Mouse (Mus musculus) layer of hippocampus, postnatal 10 days (tissue): Measurements from ENCODE around the gene Usp39. TPM values are rescaled to one million over a fixed set of nuclear protein-coding genes. Genes with fewer than 3 reads are reported as not detected.

Experiments
- DNase-seq, 2 experiments: peaks; one replicate each; pipeline ENCODE4 v3.0.0; 2021; ENCODE audit warnings: low spot score in 2 of 2
- total RNA-seq, 2 experiments: library from RNA; stranded (reverse); gene quantifications; 2 replicates each; pipeline ENCODE4 v1.2.3; 2021

The Usp39 gene
- total RNA-seq, 2 experiments from 2014 or later: 33.0 to 34.1 TPM

- DNase-seq: no peak
Observed at GRCm38 (mm10) chr6:72312198-72312597, 32.8 kb downstream of the Usp39 start.

GRCm38 (mm10) chr6:72303510-72303909, 41.5 kb downstream of the Usp39 start:
- no peak for DNase-seq

GRCm38 (mm10) chr6:72302349-72302925, 42.5 kb downstream of the Usp39 start:
- DNase-seq: no peak

- no peak for DNase-seq
Observed at GRCm38 (mm10) chr6:72297825-72298224, 47.2 kb downstream of the Usp39 start.

- DNase-seq: no peak
Observed at GRCm38 (mm10) chr6:72292972-72293651, 51.9 kb downstream of the Usp39 start.

GRCm38 (mm10) chr6:72289484-72289883, 55.5 kb downstream of the Usp39 start:
- DNase-seq: no peak

- peak; percentile 55 to 64 for DNase-seq
Observed at GRCm38 (mm10) chr6:72283914-72284313, 61.1 kb downstream of the Usp39 start.

- DNase-seq: no peak
Observed at GRCm38 (mm10) chr6:72280410-72280998, 64.5 kb downstream of the Usp39 start.

- DNase-seq: no peak
Observed at GRCm38 (mm10) chr6:72279505-72279904, 65.5 kb downstream of the Usp39 start.

- DNase-seq: no peak
Observed at GRCm38 (mm10) chr6:72278835-72279234, 66.1 kb downstream of the Usp39 start.

- no peak for DNase-seq
Observed at GRCm38 (mm10) chr6:72277508-72278166, 67.3 kb downstream of the Usp39 start.

GRCm38 (mm10) chr6:72276972-72277441, 68.0 kb downstream of the Usp39 start:
- DNase-seq: no peak

GRCm38 (mm10) chr6:72276141-72276540, 68.8 kb downstream of the Usp39 start:
- DNase-seq: no peak

- DNase-seq: no peak
Observed at GRCm38 (mm10) chr6:72275527-72275926, 69.5 kb downstream of the Usp39 start.

- DNase-seq: no peak
Observed at GRCm38 (mm10) chr6:72273153-72273552, 71.8 kb downstream of the Usp39 start.

- DNase-seq: no peak
Observed at GRCm38 (mm10) chr6:72272161-72272696, 72.8 kb downstream of the Usp39 start.

GRCm38 (mm10) chr6:72270952-72271519, 73.9 kb downstream of the Usp39 start:
- peak in 1 of 2 experiments; percentile 41 for DNase-seq

- no peak for DNase-seq
Observed at GRCm38 (mm10) chr6:72270258-72270657, 74.7 kb downstream of the Usp39 start.
